Mouse (Mus musculus): ENCODE measurements around the gene Erich3.

DNA sequence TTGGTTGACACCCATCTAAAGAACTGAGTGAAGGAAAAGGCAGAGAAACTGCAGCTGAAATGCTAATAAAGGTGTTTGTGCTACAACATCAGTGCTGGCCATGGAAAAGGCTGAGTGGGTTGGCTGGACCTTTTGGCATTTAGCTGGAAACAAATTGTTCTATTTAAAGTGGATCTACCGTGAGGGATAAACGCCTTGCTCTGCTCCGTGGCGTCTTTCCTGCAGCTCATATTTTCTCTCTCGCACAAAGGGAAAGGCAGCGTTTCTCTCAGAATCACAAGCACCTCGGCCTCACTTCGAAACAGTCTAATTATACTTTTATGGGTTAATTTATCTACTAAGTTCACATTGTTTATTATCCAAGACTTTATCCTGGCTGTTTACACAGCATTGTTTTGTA, 136.8 kb downstream of the Erich3 start:
- no peak for TF ChIP-seq TCF12 (IDR thresholded peaks at IDR 0.05; ENCODE audit: low read depth, low read length)
- no peak for TF ChIP-seq JUND (IDR thresholded peaks at IDR 0.05; ENCODE audit: low read depth, low read length)
- TF ChIP-seq EP300 (IDR thresholded peaks at IDR 0.05; ENCODE audit: low read depth in 1 of 2, low read length in 2 of 2): no peak
- no peak for TF ChIP-seq CHD1 (IDR thresholded peaks at IDR 0.05; ENCODE audit: low read depth, low read length)
- no peak for TF ChIP-seq MEF2A (IDR thresholded peaks at IDR 0.05; ENCODE audit: extremely low read depth, insufficient replicate concordance, low read depth, low read length, poor library complexity, severe bottlenecking)
- no peak for TF ChIP-seq CTCF (IDR thresholded peaks at IDR 0.05 in 2 of 3, conservative IDR thresholded peaks at IDR 0.05 in 1 of 3; ENCODE audit: control insufficient read depth in 1 of 3, insufficient read depth in 1 of 3, low read depth in 2 of 3, low read length in 3 of 3, poor library complexity in 1 of 3, severe bottlenecking in 1 of 3)
- TF ChIP-seq MYC (IDR thresholded peaks at IDR 0.05; ENCODE audit: low read depth, low read length): no peak
- TF ChIP-seq RCOR1 (IDR thresholded peaks at IDR 0.05; ENCODE audit: low read depth, low read length): no peak

Measured in MEL (cell line).